Mouse (Mus musculus) cerebellum, adult 11 months (tissue): ENCODE results near the gene Shank2.

Experiments used
- DNase-seq: peaks from one replicate; pipeline ENCODE4 v3.0.0; 2022

The Shank2 gene

GRCm38 (mm10) chr7:144174329-144174728 lies 172.6 kb downstream of the Shank2 start:
- DNase-seq, result no peak

- DNase-seq, result no peak
Measured at GRCm38 (mm10) chr7:144175025-144175424, 173.3 kb downstream of the Shank2 start.

DNA sequence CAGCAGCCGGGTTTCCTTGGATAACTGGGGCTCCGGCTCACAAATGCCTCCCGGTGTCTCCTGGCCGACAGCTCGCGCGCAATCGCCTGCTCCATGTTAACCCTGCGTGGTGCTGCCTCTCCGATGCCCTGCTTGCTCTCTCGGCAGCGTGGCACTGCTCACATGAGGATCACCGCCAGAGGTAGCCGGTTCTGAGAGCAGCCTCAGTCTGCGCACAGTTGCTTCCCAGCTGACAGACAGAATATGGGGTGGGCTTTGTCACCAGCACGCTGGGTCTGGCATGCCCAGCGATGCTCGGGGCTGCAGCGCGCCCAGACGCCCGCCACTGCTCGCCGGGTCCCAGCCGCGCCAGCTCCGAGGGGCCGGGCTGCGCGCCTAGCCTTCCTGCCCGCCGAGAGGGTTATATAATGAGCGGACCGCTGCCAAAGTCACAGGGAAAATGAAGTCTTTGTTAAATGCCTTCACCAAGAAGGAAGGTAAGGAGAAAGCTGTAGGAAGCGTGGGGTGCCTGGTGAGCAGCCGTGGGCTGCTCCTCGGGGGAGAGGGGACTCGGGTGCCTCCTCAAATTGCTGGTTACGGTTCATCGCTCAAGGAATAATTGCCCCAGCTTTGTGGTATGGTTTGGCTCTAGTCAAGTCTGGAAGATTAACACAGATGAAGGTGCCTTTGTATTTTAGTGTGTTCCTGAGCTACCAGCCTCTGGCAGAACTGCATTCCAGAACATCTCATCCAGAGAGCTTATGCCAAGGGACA lies 173.9 kb downstream of the Shank2 start:
- DNase-seq, result peak; percentile 16

GRCm38 (mm10) chr7:144176234-144176730 lies 174.6 kb downstream of the Shank2 start:
- DNase-seq, result no peak

- no peak for DNase-seq
Measured at GRCm38 (mm10) chr7:144179436-144179835, 177.7 kb downstream of the Shank2 start.

GRCm38 (mm10) chr7:144180885-144181284 lies 179.2 kb downstream of the Shank2 start:
- peak; percentile 34 for DNase-seq

DNA sequence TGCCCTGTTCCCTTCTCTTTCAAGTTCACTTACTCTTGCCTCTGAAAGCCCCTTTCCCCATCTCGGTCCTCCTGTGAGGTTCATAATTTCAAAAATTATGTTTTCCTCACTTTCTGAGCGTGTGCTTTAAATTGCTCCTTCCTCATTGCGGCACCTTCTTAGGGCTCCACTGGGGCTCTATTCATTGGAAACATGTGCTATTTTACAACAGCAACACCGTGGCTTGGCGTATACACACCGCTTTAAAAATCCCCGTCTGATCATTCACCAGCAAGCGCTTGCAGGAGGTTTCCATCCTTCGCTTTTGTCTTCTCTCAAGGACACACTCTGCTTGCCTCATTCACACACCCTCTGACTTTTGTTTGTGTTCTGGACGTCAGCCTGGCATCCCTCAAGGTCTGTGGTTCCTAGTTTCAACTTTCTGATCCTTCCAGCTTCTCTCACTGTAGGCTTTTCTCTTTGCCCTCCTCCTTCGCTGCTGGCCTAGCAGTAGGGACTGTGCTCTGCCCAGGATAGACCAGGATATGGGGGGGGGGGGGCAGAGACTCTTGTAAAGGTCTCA lies 186.2 kb downstream of the Shank2 start:
- DNase-seq, result no peak

DNA sequence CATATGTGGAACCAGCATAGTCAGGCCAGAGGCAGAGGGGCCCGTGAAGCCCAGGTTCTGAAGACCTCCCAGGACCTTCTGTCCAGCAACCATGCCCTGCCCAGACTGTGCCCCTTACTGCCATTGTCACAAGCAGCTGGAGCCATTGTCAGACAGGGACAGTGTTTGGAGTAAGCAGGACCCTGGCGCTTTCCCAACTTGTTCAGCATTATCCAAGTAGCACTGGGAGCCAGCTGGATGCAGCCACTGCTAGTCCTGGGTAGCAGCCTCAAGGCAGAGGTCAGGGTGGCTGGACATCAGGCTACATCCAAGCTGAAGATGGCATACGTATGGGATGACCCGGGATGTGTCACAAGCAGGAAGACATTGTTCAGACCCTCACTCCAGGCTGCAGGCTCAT lies 187.7 kb downstream of the Shank2 start:
- no peak for DNase-seq

DNA sequence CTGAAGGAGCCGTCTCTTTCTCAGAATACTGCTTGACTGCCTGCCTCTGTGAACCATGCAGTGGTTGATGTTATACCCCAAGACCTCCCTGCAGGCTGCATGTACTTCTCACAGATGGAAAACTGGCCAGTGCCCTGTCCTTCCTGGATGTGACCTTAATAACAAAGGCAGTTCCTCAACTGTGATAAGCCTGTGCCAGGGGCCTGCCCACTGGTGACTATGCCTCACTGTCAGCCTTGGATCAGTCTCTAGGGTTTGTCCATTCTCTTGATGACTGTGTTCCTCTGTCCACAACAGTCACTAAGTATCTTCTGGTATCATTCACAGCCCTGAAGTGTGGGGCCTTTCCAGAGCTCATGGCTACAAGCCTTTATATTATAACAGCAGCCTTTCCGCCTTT lies 196.8 kb downstream of the Shank2 start:
- DNase-seq, result no peak

DNA sequence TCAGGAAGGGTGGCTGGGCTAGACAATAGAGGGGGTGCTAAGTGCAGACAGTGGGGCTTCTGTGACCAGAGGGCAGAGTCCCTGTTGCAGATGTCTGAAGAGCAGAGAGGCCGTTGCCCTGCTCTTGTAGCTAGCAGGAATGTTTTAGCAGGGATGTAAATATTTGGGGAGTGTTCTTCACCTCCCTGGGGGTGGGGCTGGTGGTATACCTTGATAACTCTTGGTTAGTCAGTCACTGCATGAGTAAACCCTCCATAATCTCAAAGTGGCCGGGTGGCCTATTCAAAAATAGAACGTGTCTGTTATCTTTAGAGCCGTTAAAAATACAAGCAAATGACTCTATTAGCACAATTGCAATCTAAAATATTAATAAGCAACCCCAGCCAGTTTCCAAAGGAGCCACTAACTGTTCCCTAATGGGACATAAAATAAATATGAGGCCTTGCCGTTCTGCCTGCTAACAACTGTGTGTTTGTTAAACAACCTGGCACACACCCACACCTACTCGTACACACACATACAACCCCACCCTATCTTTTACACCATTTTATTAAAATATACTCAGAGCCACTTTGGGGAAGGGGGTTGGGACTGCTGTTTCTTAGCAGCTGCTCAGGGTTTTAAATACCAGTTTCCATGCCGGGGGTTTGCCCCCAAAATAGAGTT lies 200.4 kb downstream of the Shank2 start:
- DNase-seq, result no peak

- no peak for DNase-seq
Measured at GRCm38 (mm10) chr7:144204290-144204689, 202.6 kb downstream of the Shank2 start.

DNA sequence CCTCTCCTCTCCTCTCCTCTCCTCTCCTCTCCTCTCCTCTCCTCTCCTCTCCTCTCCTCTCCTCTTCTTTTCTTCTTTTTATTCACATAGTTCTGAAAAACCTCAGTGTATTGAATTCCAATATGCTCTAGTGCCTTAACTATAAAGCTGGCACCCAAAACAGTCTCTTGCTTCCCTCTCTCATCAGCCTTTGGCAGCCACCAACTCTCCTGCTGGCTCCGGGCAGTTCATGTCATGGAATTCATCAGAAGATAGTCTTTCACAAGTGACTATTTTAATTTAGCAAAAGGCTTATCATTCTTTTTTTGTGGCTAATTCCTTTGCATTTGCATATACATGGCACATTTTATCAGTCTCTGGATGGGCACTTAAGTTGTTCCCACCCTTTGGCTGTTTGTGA lies 203.4 kb downstream of the Shank2 start:
- DNase-seq, result no peak

DNA sequence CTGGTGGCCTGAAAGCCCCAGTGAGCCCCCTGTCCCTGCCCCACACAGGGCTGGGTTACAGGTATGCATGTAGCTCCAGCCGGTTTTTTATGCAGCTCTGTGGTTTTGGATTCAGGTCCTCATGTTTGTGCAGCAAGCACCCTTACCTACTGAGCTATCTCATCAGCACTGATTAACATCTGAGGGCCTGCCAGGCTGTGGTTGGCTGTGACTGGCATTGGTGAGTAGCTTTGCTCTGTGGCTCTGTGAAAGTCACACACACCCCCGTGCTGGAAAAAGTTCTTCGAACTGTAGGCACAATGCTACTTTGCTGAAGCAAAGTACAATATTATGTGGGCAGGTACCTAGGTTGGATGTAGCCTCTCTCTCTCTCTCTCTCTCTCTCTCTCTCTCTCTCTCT lies 204.1 kb downstream of the Shank2 start:
- DNase-seq, result no peak

DNA sequence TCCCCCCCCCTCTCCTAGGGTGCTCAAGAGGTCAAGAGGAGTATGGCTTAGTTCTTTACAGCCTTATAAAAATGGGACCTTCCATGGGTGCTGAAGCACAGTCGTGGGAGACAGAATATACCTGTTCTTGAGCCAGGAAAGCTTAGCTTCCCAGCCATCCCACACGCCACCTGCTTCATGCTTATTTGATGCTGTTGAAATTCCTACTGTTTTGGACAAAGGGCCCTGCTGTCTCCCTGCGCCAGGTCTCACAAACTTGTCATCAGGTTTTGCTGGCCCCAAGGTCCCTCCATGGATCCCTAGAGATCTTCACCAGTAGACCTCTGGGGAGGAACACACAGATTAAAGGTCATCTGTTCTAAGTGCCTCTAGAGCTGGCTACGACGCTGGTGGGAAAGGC lies 204.5 kb downstream of the Shank2 start:
- DNase-seq, result no peak

DNA sequence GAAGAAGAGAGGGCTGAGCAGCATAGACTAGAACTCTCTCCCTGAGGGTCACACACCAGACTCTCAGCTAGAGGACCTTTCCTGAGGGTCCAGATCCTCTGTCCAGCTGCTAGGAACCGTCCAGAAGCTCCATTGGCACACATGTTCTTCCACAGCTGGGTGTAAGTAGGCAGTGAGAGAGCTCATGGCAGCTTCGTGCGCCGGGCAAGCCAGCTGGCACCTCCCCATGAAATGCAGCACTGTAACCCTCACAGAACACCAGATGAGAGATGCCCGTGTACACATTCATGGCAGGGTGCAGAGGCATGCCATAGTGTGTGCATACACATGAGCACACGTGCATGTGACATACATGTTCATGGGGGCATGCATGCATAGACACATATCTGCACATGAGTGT lies 205.4 kb downstream of the Shank2 start:
- no peak for DNase-seq

DNA sequence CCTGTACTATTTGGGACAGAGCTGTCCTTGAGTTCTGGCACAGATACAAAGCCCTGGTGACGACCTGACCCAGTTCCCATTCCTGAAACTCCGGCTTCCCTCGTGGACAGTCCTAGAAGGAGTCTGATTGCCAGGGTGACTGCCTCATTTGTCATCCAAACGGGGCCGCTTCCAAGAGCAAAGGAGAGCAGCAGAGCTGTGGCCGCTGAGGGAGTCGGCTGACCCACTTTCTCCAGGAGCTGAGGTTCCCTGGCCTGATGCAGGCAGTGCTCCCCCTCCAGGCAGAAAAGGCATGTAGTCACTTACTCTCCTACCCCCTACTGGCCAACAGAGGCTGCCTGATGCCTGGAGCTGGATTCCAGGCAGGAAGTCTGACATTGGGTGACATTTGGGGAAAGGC lies 206.1 kb downstream of the Shank2 start:
- DNase-seq, result peak; percentile 53

GRCm38 (mm10) chr7:144208628-144209027 lies 206.9 kb downstream of the Shank2 start:
- no peak for DNase-seq

DNA sequence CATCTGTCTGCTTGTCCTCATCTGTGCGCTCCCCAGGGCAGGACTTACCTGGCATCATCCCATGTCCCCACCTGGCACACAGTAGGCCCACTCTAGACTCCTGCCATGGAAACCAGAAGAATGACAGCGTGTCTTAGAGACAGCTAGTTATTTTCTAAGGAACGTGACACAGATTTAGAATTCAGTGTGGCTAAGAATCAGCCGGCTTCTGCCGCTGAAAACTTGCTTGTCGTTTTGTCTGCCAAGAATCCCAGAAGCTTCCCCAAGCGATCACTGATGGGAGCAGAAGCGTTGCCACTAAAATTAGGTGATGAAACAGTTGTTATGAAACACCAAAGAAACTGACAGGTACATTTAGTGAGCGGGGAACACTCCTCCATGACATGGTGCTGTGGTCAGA lies 208.8 kb downstream of the Shank2 start:
- no peak for DNase-seq

DNA sequence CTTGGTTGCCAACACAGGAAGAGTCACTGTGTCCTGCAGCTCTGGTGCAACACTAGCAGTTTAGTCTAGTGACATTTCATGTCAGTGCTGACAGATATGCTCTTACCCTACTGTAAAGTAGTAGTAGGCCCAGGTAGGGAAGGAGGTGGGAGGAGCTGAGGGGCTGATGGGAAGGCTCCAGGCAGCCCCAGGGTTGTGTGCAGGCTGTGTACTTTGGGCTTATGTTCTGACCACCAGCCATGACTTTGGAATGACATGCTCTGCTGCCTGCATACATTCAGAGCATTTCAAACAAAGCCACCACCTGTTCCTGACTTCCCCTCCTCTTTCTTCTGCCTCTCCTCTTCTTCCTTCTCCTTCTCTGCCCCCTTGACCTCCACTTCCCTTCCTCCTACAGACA lies 211.0 kb downstream of the Shank2 start:
- no peak for DNase-seq

DNA sequence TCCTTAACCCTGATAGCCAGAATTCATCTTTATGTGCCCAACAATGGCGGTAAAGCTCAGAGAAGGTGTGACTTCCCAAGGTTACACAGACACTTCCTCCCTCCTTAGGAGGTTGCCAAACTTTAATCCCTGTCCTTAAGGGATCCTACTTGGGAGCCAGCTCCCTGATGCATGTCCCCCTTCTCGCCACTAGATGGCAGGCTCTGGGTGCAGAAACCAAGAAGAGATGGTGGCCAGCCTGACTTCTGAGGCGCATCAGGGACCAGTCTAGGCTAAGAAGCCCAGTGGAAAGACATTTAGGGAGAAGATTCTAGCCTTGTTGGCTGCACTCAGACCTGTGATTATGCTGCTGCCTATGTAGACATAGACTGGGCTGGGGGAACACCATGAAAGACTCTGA lies 215.5 kb downstream of the Shank2 start:
- peak; percentile 58 for DNase-seq

DNA sequence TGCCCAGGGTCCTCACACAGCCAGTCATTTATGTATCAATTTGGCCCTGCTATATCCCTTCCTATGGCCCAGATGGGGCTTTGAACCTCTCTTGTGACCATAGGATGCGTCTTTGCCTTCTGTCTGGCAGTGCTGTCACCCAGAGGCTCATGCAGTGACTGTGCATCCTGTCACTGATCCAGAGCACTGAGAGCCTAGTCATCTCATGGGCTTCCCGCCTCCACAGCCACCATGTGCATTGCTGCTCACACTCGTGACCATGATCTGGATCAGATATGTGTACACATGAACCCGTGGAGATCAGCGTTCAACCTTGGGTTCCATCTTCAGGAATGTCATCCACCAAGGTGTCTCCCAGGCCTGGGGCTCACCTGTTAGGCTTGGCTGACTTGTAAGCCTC lies 227.0 kb downstream of the Shank2 start:
- DNase-seq, result no peak

DNA sequence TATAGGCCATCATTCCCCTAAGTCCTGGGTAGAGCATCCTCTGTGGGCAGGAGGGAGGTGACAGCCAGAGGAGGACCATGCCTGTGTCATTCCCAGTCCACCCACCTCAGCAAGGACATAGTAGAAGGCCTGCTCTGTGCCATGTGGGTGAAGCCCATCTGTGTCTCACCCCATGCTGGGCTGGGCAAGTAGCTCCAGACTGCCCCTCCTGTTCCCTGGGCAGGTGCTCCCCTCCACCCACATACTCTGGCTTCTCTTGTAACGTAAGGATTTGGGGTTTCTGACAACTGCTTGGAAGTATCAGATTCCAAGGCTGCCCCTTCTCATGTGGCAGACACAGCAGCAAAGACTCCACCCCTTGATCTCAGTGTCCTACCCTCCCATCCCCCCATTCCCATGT lies 227.7 kb downstream of the Shank2 start:
- DNase-seq, result no peak

DNA sequence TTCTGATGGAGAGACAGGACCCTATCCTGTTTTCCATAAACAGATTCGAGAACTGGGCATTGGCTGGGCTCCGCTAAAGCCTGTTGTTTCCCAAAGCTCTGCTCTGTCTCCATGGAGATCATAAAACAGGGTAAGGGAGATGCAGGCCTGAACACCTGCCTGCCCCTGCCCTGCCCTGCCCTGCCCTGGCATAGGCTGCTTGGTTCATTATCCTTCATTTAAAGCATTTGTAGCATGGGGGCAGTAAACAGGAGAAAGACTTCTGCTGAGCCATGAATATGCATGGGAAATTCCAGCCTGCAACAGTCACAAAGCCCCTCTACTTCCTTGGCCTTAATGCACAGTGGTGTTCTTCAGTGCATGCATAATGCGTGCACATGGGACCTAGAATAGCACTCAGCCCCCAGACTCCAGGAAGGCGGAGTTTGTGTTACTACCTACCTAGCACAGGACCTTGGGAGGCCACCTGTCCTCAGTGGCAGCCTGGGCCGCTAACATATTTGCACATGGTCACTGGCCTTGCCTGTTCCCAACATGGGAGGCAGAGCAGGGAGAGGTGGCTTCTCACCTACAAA lies 230.5 kb downstream of the Shank2 start:
- no peak for DNase-seq

GRCm38 (mm10) chr7:144233479-144233878 lies 231.8 kb downstream of the Shank2 start:
- DNase-seq, result no peak
